In genomic region chr12:39528121-39528520, GRCm38 (mm10) we compare ENCODE assay signal across 27 mouse cellular contexts.
DNase-seq lines count a peak whose midpoint lies in the region; ATAC-seq and TF ChIP-seq lines count a peak whose summit lies in the region.
"Had no signal": no experiment of that assay in that cellular context is flagged by ENCODE, and none has a peak within 500 bp of the region (broad histone marks: within the 10 kb centered on the region; RNA-seq: fewer than 3 reads in every experiment).

No protein-coding gene starts in this region.

- H3K4me1 ChIP-seq in midbrain, embryonic 10.5 days = peaks cover 8% of the 10 kb centered on the region; the same call in 1 of the 2 replicates
- no peaks in the 10 kb centered on the region; the same call in 1 of the 2 replicates for H3K4me1 ChIP-seq in midbrain, embryonic 16.5 days (ENCODE audit: control insufficient read depth, insufficient read depth, low read length)
- peaks cover 8% of the 10 kb centered on the region; the same call in 1 of the 2 replicates for H3K4me1 ChIP-seq in midbrain, embryonic 13.5 days (replicated peaks)
- no peaks in the 10 kb centered on the region for H3K4me1 ChIP-seq in midbrain, embryonic 15.5 days
- no peaks in the 10 kb centered on the region for H3K4me1 ChIP-seq in hindbrain, embryonic 16.5 days (ENCODE audit: control insufficient read depth, insufficient read depth, low read depth, low read length)
- H3K4me1 ChIP-seq: embryonic facial prominence, embryonic 12.5 days; embryonic facial prominence, embryonic 15.5 days; heart, embryonic 12.5 days; heart, embryonic 15.5 days; hindbrain, embryonic 10.5 days; hindbrain, embryonic 13.5 days had no signal

- no peak for TF ChIP-seq CTCF in brain, embryonic 14.5 days (IDR thresholded peaks at IDR 0.05; ENCODE audit: borderline replicate concordance, extremely low read depth, insufficient read depth, insufficient read length)

- H3K27me3 ChIP-seq in midbrain, embryonic 10.5 days (ENCODE audit: low read depth, poor library complexity, severe bottlenecking) = no peaks in the 10 kb centered on the region
- H3K27me3 ChIP-seq in midbrain, embryonic 16.5 days (ENCODE audit: control insufficient read depth, insufficient read depth, low read depth, low read length) = no peaks in the 10 kb centered on the region
- H3K27me3 ChIP-seq in midbrain, embryonic 13.5 days = no peaks in the 10 kb centered on the region
- no peaks in the 10 kb centered on the region for H3K27me3 ChIP-seq in midbrain, embryonic 15.5 days (replicated peaks)
- no peaks in the 10 kb centered on the region for H3K27me3 ChIP-seq in hindbrain, embryonic 16.5 days (replicated peaks; ENCODE audit: control insufficient read depth, insufficient read depth, low read length)
- H3K27me3 ChIP-seq: embryonic facial prominence, embryonic 12.5 days; embryonic facial prominence, embryonic 15.5 days; heart, embryonic 12.5 days; heart, embryonic 15.5 days; hindbrain, embryonic 13.5 days had no signal

- ATAC-seq in midbrain, embryonic 16.5 days = no peak
- ATAC-seq in midbrain, embryonic 13.5 days = 0 out of 2 replicates have a peak, but pooled peaks have one; percentile 40
- ATAC-seq in midbrain, embryonic 15.5 days (replicated peaks) = no peak
- no peak for ATAC-seq in hindbrain, embryonic 16.5 days
- ATAC-seq: CD4-positive, CD25-positive, alpha-beta regulatory T cell, adult 4 months; hindbrain, postnatal 0 days; inflammation-experienced regulatory T-cells, adult 6 months; Patski had no signal

- TF ChIP-seq POLR2A in brain, embryonic 14.5 days (IDR thresholded peaks at IDR 0.05; ENCODE audit: borderline replicate concordance, extremely low read depth, insufficient read depth, insufficient read length, poor library complexity, severe bottlenecking) = no peak

- H3K27ac ChIP-seq in midbrain, embryonic 10.5 days (replicated peaks) = peak overlapping the region; percentile 68; the same call in 1 of the 2 replicates
- no peak overlapping the region for H3K27ac ChIP-seq in midbrain, embryonic 16.5 days (ENCODE audit: low read length)
- no peak overlapping the region for H3K27ac ChIP-seq in midbrain, embryonic 13.5 days
- H3K27ac ChIP-seq in midbrain, embryonic 15.5 days = no peak overlapping the region
- no peak overlapping the region for H3K27ac ChIP-seq in hindbrain, embryonic 16.5 days (ENCODE audit: low read depth, low read length)
- H3K27ac ChIP-seq: embryonic facial prominence, embryonic 12.5 days; embryonic facial prominence, embryonic 15.5 days; heart, embryonic 15.5 days; hindbrain, embryonic 10.5 days; hindbrain, embryonic 13.5 days; hindbrain, postnatal 0 days had no signal

- no peak overlapping the region for H3K4me3 ChIP-seq in midbrain, embryonic 10.5 days
- no peak overlapping the region for H3K4me3 ChIP-seq in midbrain, embryonic 16.5 days (ENCODE audit: low read depth, low read length)
- no peak overlapping the region for H3K4me3 ChIP-seq in midbrain, embryonic 13.5 days (replicated peaks)
- no peak overlapping the region for H3K4me3 ChIP-seq in midbrain, embryonic 15.5 days
- no peak overlapping the region for H3K4me3 ChIP-seq in hindbrain, embryonic 16.5 days (ENCODE audit: low read length)
- H3K4me3 ChIP-seq: embryonic facial prominence, embryonic 12.5 days; embryonic facial prominence, embryonic 15.5 days; heart, embryonic 12.5 days; heart, embryonic 15.5 days; hindbrain, embryonic 10.5 days; hindbrain, embryonic 13.5 days had no signal

- WGBS in midbrain, embryonic 10.5 days = 47% methylated on average over 4 of the region's 4 CpGs
- WGBS in midbrain, embryonic 16.5 days = 48% methylated on average over 4 of the region's 4 CpGs
- 40% methylated on average over 4 of the region's 4 CpGs for WGBS in midbrain, embryonic 13.5 days
- 54% methylated on average over 3 of the region's 4 CpGs for WGBS in midbrain, embryonic 15.5 days
- WGBS in hindbrain, embryonic 16.5 days = 55% methylated on average over 4 of the region's 4 CpGs

- no peak overlapping the region for H3K4me2 ChIP-seq in midbrain, embryonic 16.5 days (ENCODE audit: low read length)
- H3K4me2 ChIP-seq in midbrain, embryonic 13.5 days (replicated peaks) = no peak overlapping the region
- H3K4me2 ChIP-seq in midbrain, embryonic 15.5 days = no peak overlapping the region
- H3K4me2 ChIP-seq in hindbrain, embryonic 16.5 days (ENCODE audit: low read length) = no peak overlapping the region
- H3K4me2 ChIP-seq: embryonic facial prominence, embryonic 12.5 days; embryonic facial prominence, embryonic 15.5 days; heart, embryonic 12.5 days; heart, embryonic 15.5 days; hindbrain, embryonic 13.5 days had no signal

- no peaks in the 10 kb centered on the region for H3K36me3 ChIP-seq in midbrain, embryonic 10.5 days
- H3K36me3 ChIP-seq in midbrain, embryonic 16.5 days (ENCODE audit: control insufficient read depth, insufficient read depth, low read length) = no peaks in the 10 kb centered on the region
- no peaks in the 10 kb centered on the region for H3K36me3 ChIP-seq in midbrain, embryonic 13.5 days
- no peaks in the 10 kb centered on the region for H3K36me3 ChIP-seq in midbrain, embryonic 15.5 days (replicated peaks)
- no peaks in the 10 kb centered on the region for H3K36me3 ChIP-seq in hindbrain, embryonic 16.5 days (ENCODE audit: control insufficient read depth, insufficient read depth, low read length)
- H3K36me3 ChIP-seq: embryonic facial prominence, embryonic 12.5 days; embryonic facial prominence, embryonic 15.5 days; G1E; heart, embryonic 12.5 days; heart, embryonic 15.5 days; hindbrain, embryonic 10.5 days; hindbrain, embryonic 13.5 days had no signal

- DNase-seq in midbrain, embryonic 10.5 days (ENCODE audit: low spot score) = no peak
- peak; percentile 15 for DNase-seq in brain, embryonic 14.5 days (ENCODE audit: low read depth)
- DNase-seq: adrenal gland, postnatal 10 days; adrenal gland, postnatal 36 days; cerebellum, adult 11 months; cerebellum, adult 2 months; cerebellum, adult 9-11 months; cerebellum, postnatal 25 days; gastrocnemius, postnatal 25 days; heart, adult 18-20 months; heart, postnatal 10 days; heart, postnatal 36 days had no signal

- H3K9me3 ChIP-seq in midbrain, embryonic 10.5 days (replicated peaks) = no peaks in the 10 kb centered on the region
- no peaks in the 10 kb centered on the region for H3K9me3 ChIP-seq in midbrain, embryonic 16.5 days (replicated peaks; ENCODE audit: control insufficient read depth, low read length, poor library complexity, severe bottlenecking)
- no peaks in the 10 kb centered on the region for H3K9me3 ChIP-seq in midbrain, embryonic 13.5 days
- H3K9me3 ChIP-seq in midbrain, embryonic 15.5 days = no peaks in the 10 kb centered on the region
- no peaks in the 10 kb centered on the region for H3K9me3 ChIP-seq in hindbrain, embryonic 16.5 days (ENCODE audit: control insufficient read depth, low read length)
- H3K9me3 ChIP-seq: embryonic facial prominence, embryonic 12.5 days; embryonic facial prominence, embryonic 15.5 days; G1E; heart, embryonic 12.5 days; heart, embryonic 15.5 days; hindbrain, embryonic 10.5 days; hindbrain, embryonic 13.5 days had no signal

- H3K9ac ChIP-seq in midbrain, embryonic 16.5 days (ENCODE audit: low read depth, low read length) = no peak overlapping the region
- no peak overlapping the region for H3K9ac ChIP-seq in midbrain, embryonic 13.5 days (replicated peaks)
- no peak overlapping the region for H3K9ac ChIP-seq in midbrain, embryonic 15.5 days
- no peak overlapping the region for H3K9ac ChIP-seq in hindbrain, embryonic 16.5 days (ENCODE audit: low read depth, low read length)
- H3K9ac ChIP-seq: embryonic facial prominence, embryonic 12.5 days; embryonic facial prominence, embryonic 15.5 days; heart, embryonic 12.5 days; heart, embryonic 15.5 days; hindbrain, embryonic 13.5 days had no signal
